Mouse (Mus musculus) skeletal muscle tissue, adult 2 months (tissue): ENCODE measurements around the gene Foxd2.

ENCODE experiments used
- DNase-seq: peaks from one replicate; pipeline ENCODE4 v3.0.0-alpha.2; 2012; ENCODE audit warnings: low read depth, low spot score

Gene Foxd2

GRCm38 (mm10) chr4:114912705-114913593, 4.3 kb upstream of the Foxd2 start:
- DNase-seq = no peak

DNA sequence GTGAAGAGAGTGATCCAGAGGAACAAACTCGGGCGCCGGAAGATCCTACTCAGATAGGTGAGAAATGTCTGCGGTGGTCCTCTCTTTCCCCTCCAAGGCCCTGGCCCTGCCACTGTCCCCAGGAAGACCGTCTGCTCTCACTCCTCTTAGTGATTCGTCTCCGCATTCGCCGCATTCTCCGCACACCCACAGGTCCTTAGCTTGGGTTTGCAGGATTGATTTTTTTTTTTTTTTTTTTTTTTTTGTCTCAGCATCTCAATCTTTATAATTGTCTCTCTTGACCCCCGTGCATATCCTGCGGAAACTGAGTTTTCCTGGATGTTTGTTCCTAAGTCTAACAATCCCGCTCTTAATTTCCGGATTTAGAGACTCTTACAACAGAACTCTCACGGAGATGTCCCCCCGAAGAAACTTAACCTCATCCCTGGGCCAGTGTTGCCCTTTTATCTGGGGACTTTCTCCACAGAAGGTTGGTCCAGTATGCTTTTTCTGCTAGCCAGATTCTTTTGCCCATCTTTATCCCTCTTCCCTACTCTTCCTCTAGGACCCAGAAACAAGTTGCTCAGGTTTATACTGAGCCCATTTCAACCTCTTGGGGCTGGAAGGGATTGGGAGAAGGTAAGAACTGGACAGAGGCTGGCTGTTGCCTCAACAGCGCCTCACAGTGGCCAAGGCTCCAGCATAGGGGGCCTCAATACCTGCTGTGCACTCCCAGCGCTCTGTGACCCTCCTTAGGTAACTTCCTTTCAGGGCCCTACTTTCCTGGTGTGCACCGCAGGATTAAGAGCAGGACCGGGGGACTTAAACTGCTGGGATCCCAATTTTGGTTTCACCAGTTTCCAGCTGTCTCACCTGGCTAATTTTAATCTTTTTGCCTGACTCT, 1.2 kb upstream of the Foxd2 start:
- DNase-seq = no peak

DNA sequence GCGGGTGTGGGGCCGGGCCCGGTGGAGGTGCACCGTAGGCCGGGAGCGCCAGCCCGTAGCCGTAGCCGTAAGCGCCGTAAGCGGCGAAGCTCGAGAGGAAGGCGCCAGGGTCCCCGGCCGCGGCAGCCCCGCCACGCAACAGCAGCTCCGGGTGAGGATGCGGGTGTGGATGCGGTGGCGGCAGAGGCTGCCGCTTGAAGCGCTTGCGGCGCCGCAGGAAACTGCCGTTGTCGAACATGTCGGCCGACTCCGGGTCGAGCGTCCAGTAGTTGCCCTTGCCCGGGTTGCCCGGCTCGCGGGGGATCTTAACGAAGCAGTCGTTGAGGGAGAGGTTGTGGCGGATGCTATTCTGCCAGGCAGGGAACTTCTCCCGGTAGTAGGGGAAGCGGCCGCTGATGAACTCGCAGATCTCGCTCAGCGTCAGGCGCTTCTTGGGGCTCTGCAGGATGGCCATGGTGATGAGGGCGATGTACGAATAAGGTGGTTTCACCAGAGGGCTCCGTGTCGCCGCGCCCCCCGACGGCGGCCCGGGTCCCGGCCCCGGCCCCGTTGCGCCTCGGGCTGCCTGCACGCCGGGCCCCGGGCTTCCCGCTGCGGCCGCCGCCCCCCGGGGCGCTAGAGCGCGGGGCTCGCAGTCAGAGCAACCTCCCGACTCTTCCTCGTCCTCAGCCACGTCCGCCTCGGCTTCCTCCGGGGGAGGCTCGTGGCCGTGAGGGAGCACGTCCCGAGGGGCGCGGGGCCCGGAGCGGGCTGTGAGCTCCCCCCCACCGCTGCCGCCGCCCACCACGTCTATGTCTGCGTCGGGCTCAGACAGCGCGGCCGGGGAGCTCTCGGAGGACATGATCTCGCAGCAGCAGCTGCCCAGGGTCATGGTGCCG, 483 bp downstream of the Foxd2 start:
- no peak for DNase-seq

DNA sequence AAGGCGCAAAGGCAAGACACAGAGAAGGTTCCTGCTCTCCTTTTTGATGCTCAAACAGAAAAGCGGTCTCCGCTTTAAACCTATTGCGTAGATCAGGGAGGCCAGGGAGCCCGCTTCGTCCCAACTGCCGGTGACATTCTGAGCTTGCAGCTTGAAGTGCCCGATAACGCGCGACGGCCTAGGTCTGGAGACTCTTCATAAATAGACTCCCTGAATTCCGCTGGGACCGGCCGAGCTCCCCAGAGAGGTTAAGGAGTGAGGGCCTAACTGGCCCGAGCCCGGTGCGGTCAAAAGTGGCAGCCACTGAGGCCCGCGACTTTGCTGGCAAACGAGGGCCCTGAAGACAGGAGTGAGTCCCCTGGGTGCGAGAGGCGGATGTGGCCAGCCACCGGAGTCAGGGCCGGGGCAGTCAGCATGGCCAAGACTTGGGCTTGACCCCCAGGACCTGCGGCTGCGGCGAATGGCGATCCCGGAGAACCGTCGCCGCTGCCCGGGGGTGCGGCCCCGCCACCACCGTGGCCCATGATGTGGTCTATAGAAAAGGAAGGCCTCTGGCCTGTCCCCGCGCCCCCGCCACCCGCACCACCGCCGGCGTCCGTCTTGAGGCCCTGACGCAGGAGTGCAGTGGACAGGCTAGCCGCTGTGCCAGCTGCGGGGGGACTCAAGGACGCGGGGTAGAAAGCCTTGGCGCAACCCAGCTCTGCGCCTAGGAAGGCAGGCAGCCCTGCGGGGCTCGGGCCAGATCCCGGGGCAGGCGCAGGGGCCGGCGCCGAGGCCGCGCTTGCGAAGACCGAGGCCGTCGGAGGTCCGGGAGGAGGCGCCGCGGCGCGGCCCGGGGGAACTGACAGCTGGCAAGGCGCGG, 1.4 kb downstream of the Foxd2 start:
- no peak for DNase-seq

GRCm38 (mm10) chr4:114905969-114906680, 2.5 kb downstream of the Foxd2 start:
- no peak for DNase-seq

- DNase-seq = no peak
Observed at GRCm38 (mm10) chr4:114905501-114905900, 3.2 kb downstream of the Foxd2 start.

DNA sequence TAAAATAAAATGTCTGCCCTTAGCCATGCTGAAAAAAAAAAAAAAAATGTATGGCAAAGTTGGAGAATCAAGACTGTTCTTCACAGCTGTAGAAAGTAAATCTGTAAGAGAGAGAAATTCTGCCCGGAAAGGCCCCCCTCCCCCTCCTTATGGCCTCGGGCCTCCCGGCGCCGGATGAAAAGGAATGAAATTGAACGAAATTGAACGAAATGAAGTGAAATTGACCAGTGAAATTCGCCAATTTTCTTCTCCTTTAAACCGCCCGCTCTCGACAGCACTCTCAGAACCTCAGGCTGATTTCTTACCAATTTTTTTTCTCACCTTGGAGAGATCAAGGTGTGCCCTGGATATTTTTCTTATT, 5.3 kb downstream of the Foxd2 start:
- no peak for DNase-seq

- no peak for DNase-seq
Observed at GRCm38 (mm10) chr4:114902641-114903421, 5.8 kb downstream of the Foxd2 start.

DNA sequence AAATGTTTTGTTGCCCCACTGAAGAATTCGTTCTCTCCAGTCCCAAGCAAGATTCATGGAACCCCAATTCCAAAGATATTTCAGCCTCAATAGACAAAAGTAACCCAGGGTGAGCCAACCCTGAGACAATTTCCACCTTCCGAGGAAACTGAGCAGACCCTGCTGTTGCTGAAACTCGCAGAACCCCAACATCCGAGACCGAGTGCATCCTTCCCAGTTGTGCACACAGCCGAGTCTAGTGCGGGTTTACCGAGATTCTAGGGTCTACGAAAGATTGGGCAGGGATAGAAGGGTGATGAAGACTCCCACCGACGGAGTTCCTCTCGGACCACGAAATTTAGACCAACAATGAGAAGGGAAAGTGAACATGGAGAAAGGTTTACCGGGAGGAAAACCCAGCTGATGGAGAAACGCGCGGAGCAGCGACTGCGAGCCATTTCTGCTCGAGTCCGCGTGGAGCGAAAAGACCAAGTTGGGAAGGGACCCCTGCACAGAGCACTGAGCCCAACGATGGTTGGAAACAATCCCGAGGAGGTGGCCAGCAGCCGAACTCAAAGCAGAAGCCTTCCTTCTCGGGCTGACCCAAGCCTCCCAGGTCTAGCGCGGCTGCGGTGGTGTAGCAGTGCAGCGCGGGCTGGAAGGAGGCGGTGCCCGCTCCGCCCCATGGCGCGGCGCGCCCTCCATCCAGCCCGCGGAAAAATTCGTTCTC, 6.9 kb downstream of the Foxd2 start:
- DNase-seq = no peak

DNA sequence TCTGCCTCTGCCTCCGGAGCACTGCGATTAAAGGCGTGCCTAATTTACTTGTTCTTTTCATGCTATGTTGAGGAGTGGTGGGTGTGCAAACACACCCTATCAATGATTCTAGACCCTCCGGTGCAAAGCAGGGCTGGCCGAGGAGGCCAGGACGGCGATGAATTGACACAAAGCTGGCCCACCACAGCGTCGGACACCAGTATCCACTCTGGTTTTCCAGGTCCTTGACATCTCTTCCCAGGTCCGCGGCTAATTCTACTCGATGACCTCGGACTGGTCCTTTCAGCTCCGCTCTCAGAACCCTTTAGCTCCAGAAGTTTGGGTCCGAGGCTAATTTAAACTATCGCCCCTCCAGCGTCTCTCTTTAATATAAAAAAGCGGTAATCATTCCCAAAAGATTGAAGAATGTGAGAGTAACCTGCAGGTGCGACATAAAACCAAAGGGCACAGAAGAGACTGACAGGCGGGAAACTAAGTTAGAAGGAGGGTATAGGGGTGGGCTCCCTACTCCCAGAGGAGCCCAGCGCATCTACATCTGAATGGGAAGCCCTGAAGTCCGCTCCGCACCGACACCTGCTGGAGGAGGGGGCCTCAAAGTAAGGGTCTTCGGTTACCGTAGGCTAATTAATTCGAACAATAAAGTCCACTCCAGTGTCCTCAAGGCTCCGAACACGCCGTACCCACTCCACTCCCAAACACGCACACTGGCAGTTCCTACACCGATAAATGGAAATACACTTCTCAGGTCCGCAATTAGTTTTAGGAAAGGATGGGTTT, 7.6 kb downstream of the Foxd2 start:
- DNase-seq = no peak

GRCm38 (mm10) chr4:114899885-114900284, 8.8 kb downstream of the Foxd2 start:
- DNase-seq = no peak

GRCm38 (mm10) chr4:114897853-114898252, 10.8 kb downstream of the Foxd2 start:
- DNase-seq = no peak

DNA sequence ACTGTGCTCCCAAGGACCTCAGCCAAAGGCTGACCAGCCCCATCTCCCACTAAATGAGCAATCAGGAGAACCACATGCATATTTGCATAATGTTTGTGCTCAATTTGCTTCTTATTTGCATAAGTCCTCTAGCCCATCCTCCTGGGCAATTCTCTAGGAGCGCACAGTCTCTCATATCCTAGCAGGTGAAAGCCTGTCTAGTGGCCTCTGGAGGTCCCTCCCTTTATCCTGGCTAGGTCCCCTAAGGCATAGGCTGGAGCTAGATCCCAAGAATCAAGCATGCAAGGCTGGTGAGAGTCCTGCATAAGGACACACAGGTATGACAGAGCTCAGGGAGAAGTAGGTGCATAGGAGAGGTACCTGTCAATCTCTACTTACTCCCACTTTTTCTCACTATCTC, 26.4 kb downstream of the Foxd2 start:
- DNase-seq = no peak

DNA sequence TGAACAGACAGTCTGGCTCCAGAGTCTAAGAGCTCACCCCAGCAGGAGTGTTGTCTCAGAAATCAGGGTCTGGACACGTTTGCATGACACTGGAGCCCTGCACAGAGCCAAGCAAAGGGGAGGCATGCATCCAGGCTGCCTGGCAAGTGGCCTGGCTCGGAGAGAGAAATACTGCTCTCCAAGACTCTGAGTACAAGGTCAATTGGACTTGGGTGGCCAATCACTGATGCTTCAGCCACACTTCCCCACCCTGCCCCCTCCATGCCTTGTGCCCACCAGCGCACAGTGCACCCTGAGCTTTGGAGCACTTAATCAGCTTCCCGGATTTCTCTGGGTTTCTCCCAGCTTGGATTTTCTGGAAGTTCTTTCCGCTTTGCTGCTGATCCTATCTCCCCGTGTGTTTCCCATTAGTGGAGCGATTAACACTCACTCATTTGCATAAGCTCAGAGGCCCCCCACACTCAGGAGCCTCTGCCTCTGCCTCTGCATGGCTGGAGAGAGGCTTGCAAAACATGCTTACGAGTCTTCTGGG, 32.2 kb downstream of the Foxd2 start:
- no peak for DNase-seq

- DNase-seq = no peak
Observed at GRCm38 (mm10) chr4:114869765-114870490, 38.7 kb downstream of the Foxd2 start.

GRCm38 (mm10) chr4:114863166-114863565, 45.5 kb downstream of the Foxd2 start:
- DNase-seq = no peak

DNA sequence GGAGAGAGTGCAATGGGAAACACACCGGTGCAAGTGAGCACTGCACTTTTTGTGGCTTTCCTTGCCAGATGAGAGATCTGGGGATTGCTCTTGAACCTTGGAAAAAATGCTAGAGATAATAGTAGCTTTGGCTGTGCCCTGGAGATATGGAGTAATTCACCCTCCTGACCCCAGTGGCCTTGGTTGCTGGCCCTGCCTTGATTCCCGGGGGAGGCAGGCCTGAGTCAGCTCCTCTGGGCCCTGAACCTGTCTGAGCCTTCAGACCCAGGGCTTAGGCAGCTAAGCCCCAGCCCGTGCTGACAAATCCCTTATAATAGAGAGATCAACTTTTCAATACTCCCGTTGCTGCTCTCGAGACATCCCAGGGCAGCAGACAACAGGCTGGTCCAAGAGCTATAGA, 50.2 kb downstream of the Foxd2 start:
- DNase-seq = no peak
